Mouse (Mus musculus): ENCODE results near the gene Itga2b.
A peak's percentile ranks its signal among the peaks of the same experiment; 100 is the strongest.

DNA sequence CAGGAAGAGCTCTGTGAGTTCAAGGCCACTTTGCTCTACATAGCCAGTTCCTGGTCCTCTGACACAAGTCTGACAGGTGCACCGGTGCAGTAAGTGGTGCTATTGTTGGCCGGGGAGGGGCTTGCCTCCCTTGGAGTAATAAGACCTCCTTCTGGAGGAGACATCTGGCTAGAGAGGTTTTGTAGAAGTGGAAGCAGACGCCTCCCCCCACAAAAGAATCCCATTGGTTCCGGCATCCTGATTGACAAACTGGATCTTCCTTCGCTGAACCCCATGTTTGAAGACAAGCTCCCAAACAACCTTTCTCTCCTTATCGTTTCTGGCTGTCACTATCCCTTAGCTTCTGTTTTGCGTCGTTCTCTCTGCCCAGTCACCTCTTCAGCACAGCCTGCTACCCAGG is 21.6 kb downstream of the Itga2b start:
- TF ChIP-seq CTCF (IDR thresholded peaks at IDR 0.05; ENCODE audit: extremely low read depth, insufficient read depth, low read length), result no peak
- peak; percentile 46; the same call in 1 of the 2 replicates for TF ChIP-seq POLR2A (IDR thresholded peaks at IDR 0.05; ENCODE audit: extremely low read depth, insufficient read depth, low read length)
